Mouse (Mus musculus): ENCODE data around the gene 2310007B03Rik. TPM values are rescaled to one million over a fixed set of nuclear protein-coding genes. Genes with fewer than 3 reads are reported as not detected.

2310007B03Rik gene
- polyA plus RNA-seq, 1 experiment from 2014 or later, result 22.5 TPM

GRCm38 (mm10) chr1:93161921-93162320, 1.2 kb upstream of the 2310007B03Rik start:
- no peaks in the 10 kb centered on the region for H3K9me3 ChIP-seq (ENCODE audit: control insufficient read depth)
- H3K36me3 ChIP-seq (ENCODE audit: control insufficient read depth, insufficient read depth), result no peaks in the 10 kb centered on the region
- no peaks in the 10 kb centered on the region for H3K27me3 ChIP-seq (replicated peaks; ENCODE audit: control insufficient read depth, insufficient read depth, low read length)
- H3K4me3 ChIP-seq (ENCODE audit: low read depth, low read length), result no peak overlapping the region
- ATAC-seq, result no peak
- H3K9ac ChIP-seq (ENCODE audit: low read depth, low read length), result no peak overlapping the region
- TF ChIP-seq CTCF (IDR thresholded peaks at IDR 0.05; ENCODE audit: low read depth), result no peak
- no peak overlapping the region for H3K27ac ChIP-seq (ENCODE audit: low read depth, low read length)
- 77% methylated on average over 10 of the region's 10 CpGs for WGBS
- H3K4me2 ChIP-seq (replicated peaks; ENCODE audit: low read depth), result no peak overlapping the region
- peaks cover 19% of the 10 kb centered on the region for H3K4me1 ChIP-seq (replicated peaks; ENCODE audit: control insufficient read depth, insufficient read depth, low read length)

- Histone ChIP-seq H3K27ac (ENCODE audit: low read depth, low read length) (no peak overlapping the region), H3K36me3 (ENCODE audit: control insufficient read depth, insufficient read depth) (no peaks in the 10 kb centered on the region), H3K4me2 (replicated peaks; ENCODE audit: low read depth) (peak overlapping the region; percentile 65; the same call in 1 of the 2 replicates), H3K27me3 (replicated peaks; ENCODE audit: control insufficient read depth, insufficient read depth, low read length) (no peaks in the 10 kb centered on the region), H3K4me3 (ENCODE audit: low read depth, low read length) (no peak overlapping the region), H3K9me3 (ENCODE audit: control insufficient read depth) (no peaks in the 10 kb centered on the region), H3K4me1 (replicated peaks; ENCODE audit: control insufficient read depth, insufficient read depth, low read length) (peaks cover 19% of the 10 kb centered on the region), H3K9ac (ENCODE audit: low read depth, low read length) (no peak overlapping the region)
- 79% methylated on average over 8 of the region's 8 CpGs for WGBS
- TF ChIP-seq CTCF (IDR thresholded peaks at IDR 0.05; ENCODE audit: low read depth), result no peak
- no peak for ATAC-seq
Observed at GRCm38 (mm10) chr1:93161350-93161749, 602 bp upstream of the 2310007B03Rik start.

- ATAC-seq, result peak; percentile 11
- Histone ChIP-seq H3K36me3 (ENCODE audit: control insufficient read depth, insufficient read depth) (no peaks in the 10 kb centered on the region), H3K27ac (ENCODE audit: low read depth, low read length) (peak overlapping the region; percentile 78), H3K9ac (ENCODE audit: low read depth, low read length) (peak overlapping the region; percentile 34; the same call in 1 of the 2 replicates), H3K9me3 (ENCODE audit: control insufficient read depth) (no peaks in the 10 kb centered on the region), H3K27me3 (replicated peaks; ENCODE audit: control insufficient read depth, insufficient read depth, low read length) (no peaks in the 10 kb centered on the region), H3K4me1 (replicated peaks; ENCODE audit: control insufficient read depth, insufficient read depth, low read length) (peaks cover 19% of the 10 kb centered on the region), H3K4me2 (replicated peaks; ENCODE audit: low read depth) (peak overlapping the region; percentile 65), H3K4me3 (ENCODE audit: low read depth, low read length) (peak overlapping the region; percentile 30)
- 56% methylated on average over 21 of the region's 21 CpGs for WGBS
- TF ChIP-seq CTCF (IDR thresholded peaks at IDR 0.05; ENCODE audit: low read depth), result no peak
Observed at GRCm38 (mm10) chr1:93159566-93160500, 915 bp downstream of the 2310007B03Rik start.

- Histone ChIP-seq H3K9ac (ENCODE audit: low read depth, low read length) (no peak overlapping the region), H3K27me3 (replicated peaks; ENCODE audit: control insufficient read depth, insufficient read depth, low read length) (no peaks in the 10 kb centered on the region), H3K4me1 (replicated peaks; ENCODE audit: control insufficient read depth, insufficient read depth, low read length) (peaks cover 19% of the 10 kb centered on the region), H3K9me3 (ENCODE audit: control insufficient read depth) (no peaks in the 10 kb centered on the region), H3K36me3 (ENCODE audit: control insufficient read depth, insufficient read depth) (no peaks in the 10 kb centered on the region; the same call in 1 of the 2 replicates), H3K4me2 (replicated peaks; ENCODE audit: low read depth) (peak overlapping the region; percentile 65), H3K4me3 (ENCODE audit: low read depth, low read length) (peak overlapping the region; percentile 30), H3K27ac (ENCODE audit: low read depth, low read length) (no peak overlapping the region)
- ATAC-seq, result no peak
- no peak for TF ChIP-seq CTCF (IDR thresholded peaks at IDR 0.05; ENCODE audit: low read depth)
- WGBS, result 51% methylated on average over 8 of the region's 8 CpGs
Observed at GRCm38 (mm10) chr1:93158916-93159315, 1.8 kb downstream of the 2310007B03Rik start.

GRCm38 (mm10) chr1:93157566-93157965, 3.2 kb downstream of the 2310007B03Rik start:
- no peak overlapping the region for H3K4me3 ChIP-seq (ENCODE audit: low read depth, low read length)
- peak overlapping the region; percentile 65 for H3K4me2 ChIP-seq (replicated peaks; ENCODE audit: low read depth)
- no peak for TF ChIP-seq CTCF (IDR thresholded peaks at IDR 0.05; ENCODE audit: low read depth)
- whole genome bisulfite sequencing, result 48% methylated on average over 4 of the region's 4 CpGs
- no peaks in the 10 kb centered on the region for H3K27me3 ChIP-seq (replicated peaks; ENCODE audit: control insufficient read depth, insufficient read depth, low read length)
- no peak overlapping the region for H3K27ac ChIP-seq (ENCODE audit: low read depth, low read length)
- H3K4me1 ChIP-seq (replicated peaks; ENCODE audit: control insufficient read depth, insufficient read depth, low read length), result peaks cover 19% of the 10 kb centered on the region
- 0 out of 2 replicates have a peak, but pooled peaks have one; percentile 25 for ATAC-seq
- H3K9me3 ChIP-seq (ENCODE audit: control insufficient read depth), result no peaks in the 10 kb centered on the region
- peaks cover 4% of the 10 kb centered on the region for H3K36me3 ChIP-seq (ENCODE audit: control insufficient read depth, insufficient read depth)
- no peak overlapping the region for H3K9ac ChIP-seq (ENCODE audit: low read depth, low read length)

- H3K36me3 ChIP-seq (ENCODE audit: control insufficient read depth, insufficient read depth), result peaks cover 7% of the 10 kb centered on the region
- TF ChIP-seq CTCF (IDR thresholded peaks at IDR 0.05; ENCODE audit: low read depth), result no peak
- H3K4me1 ChIP-seq (replicated peaks; ENCODE audit: control insufficient read depth, insufficient read depth, low read length), result no peaks in the 10 kb centered on the region
- no peak overlapping the region for H3K4me2 ChIP-seq (replicated peaks; ENCODE audit: low read depth)
- no peak overlapping the region for H3K9ac ChIP-seq (ENCODE audit: low read depth, low read length)
- H3K27ac ChIP-seq (ENCODE audit: low read depth, low read length), result no peak overlapping the region
- no peak overlapping the region for H3K4me3 ChIP-seq (ENCODE audit: low read depth, low read length)
- no peaks in the 10 kb centered on the region for H3K9me3 ChIP-seq (ENCODE audit: control insufficient read depth)
- WGBS, result 71% methylated on average over 2 of the region's 2 CpGs
- H3K27me3 ChIP-seq (replicated peaks; ENCODE audit: control insufficient read depth, insufficient read depth, low read length), result no peaks in the 10 kb centered on the region
- ATAC-seq, result no peak
Observed at GRCm38 (mm10) chr1:93150907-93151661, 9.7 kb downstream of the 2310007B03Rik start.

Data from intestine, postnatal 0 days (tissue).